Mouse (Mus musculus): ENCODE data around the gene Smpd3.

DNA sequence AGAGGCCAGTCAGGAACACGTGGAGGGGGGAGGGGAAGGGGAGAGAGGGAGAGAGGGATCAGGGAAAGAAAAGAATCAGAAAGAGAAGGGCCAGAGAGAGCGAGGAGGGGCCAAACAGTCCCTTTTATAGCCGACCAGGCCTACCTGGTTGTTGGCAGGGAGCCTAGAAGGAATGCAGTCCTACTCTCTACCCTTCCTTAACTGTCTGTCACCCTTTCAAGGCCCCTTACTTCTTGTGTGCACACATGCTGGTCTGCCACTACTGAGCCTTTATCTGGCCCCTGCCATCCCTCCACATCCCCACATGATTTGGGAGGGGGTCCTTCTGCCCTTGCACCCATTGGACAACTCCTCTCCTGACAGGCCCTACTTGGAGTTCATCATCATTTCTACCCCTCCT is 49.1 kb downstream of the Smpd3 start:
- TF ChIP-seq CTCF (IDR thresholded peaks at IDR 0.05; ENCODE audit: borderline replicate concordance, extremely low read depth, insufficient read depth, insufficient read length) (no peak), POLR2A (IDR thresholded peaks at IDR 0.05; ENCODE audit: borderline replicate concordance, extremely low read depth, insufficient read depth, insufficient read length, poor library complexity, severe bottlenecking) (no peak)

Measured in brain, embryonic 14.5 days (tissue).